Mouse (Mus musculus) ovary, postnatal 10 days (tissue): ENCODE results near the gene Slc4a8.
"Not testable (repeated sequence)": the region's sequence is repeated elsewhere in the genome, so short reads cannot be mapped to it uniquely, and the experiment has no call there.

Experiments
- DNase-seq: peaks from one replicate; pipeline ENCODE4 v3.0.0; 2022; ENCODE audit warnings: low spot score

Gene Slc4a8

GRCm38 (mm10) chr15:100746478-100747120, 14.9 kb upstream of the Slc4a8 start:
- DNase-seq = no peak

GRCm38 (mm10) chr15:100747121-100747963, 14.2 kb upstream of the Slc4a8 start:
- no peak for DNase-seq

- DNase-seq = no peak
Measured at GRCm38 (mm10) chr15:100748584-100748983, 13.0 kb upstream of the Slc4a8 start.

GRCm38 (mm10) chr15:100749751-100750538, 11.6 kb upstream of the Slc4a8 start:
- DNase-seq = no peak

- no peak for DNase-seq
Measured at GRCm38 (mm10) chr15:100752439-100752838, 9.1 kb upstream of the Slc4a8 start.

GRCm38 (mm10) chr15:100753045-100753444, 8.5 kb upstream of the Slc4a8 start:
- DNase-seq = no peak

- no peak for DNase-seq
Measured at GRCm38 (mm10) chr15:100754041-100754440, 7.5 kb upstream of the Slc4a8 start.

GRCm38 (mm10) chr15:100754805-100755497, 6.6 kb upstream of the Slc4a8 start:
- DNase-seq = no peak

- no peak for DNase-seq
Measured at GRCm38 (mm10) chr15:100755498-100755859, 6.1 kb upstream of the Slc4a8 start.

- DNase-seq = no peak
Measured at GRCm38 (mm10) chr15:100755881-100756624, 5.5 kb upstream of the Slc4a8 start.

GRCm38 (mm10) chr15:100757527-100757978, 4.0 kb upstream of the Slc4a8 start:
- no peak for DNase-seq

- DNase-seq = no peak
Measured at GRCm38 (mm10) chr15:100759286-100759685, 2.3 kb upstream of the Slc4a8 start.

GRCm38 (mm10) chr15:100761036-100761418, 520 bp upstream of the Slc4a8 start:
- DNase-seq = no peak

GRCm38 (mm10) chr15:100762649-100763048, 1.1 kb downstream of the Slc4a8 start:
- DNase-seq = no peak

- no peak for DNase-seq
Measured at GRCm38 (mm10) chr15:100764163-100764951, 2.8 kb downstream of the Slc4a8 start.

- DNase-seq = no peak
Measured at GRCm38 (mm10) chr15:100766826-100767225, 5.3 kb downstream of the Slc4a8 start.

GRCm38 (mm10) chr15:100767851-100768250, 6.3 kb downstream of the Slc4a8 start:
- DNase-seq = no peak

GRCm38 (mm10) chr15:100769023-100769422, 7.5 kb downstream of the Slc4a8 start:
- DNase-seq = not testable (repeated sequence)

- no peak for DNase-seq
Measured at GRCm38 (mm10) chr15:100770338-100770737, 8.8 kb downstream of the Slc4a8 start.

GRCm38 (mm10) chr15:100772685-100773084, 11.1 kb downstream of the Slc4a8 start:
- no peak for DNase-seq
